Mouse (Mus musculus) CH12.LX (cell line): ENCODE measurements around the gene Lemd2. TPM values are rescaled to one million over a fixed set of nuclear protein-coding genes. Genes with fewer than 3 reads are reported as not detected.
A peak's percentile ranks its signal among the peaks of the same experiment; 100 is the strongest.

Experiments used
- DNase-seq: peaks from one replicate; pipeline ENCODE4 v3.0.0-alpha.2; 2013; ENCODE audit errors: extremely low read depth
- H3K27ac ChIP-seq: 2 replicates; pipeline ENCODE4 v1.5.1; 2012; ENCODE audit warnings: low read depth, mild to moderate bottlenecking, control low read depth, moderate library complexity; ENCODE audit not compliant: insufficient read depth
- H3K27me3 ChIP-seq: replicated peaks from 2 replicates; pipeline ENCODE3; 2012; ENCODE audit warnings: inconsistent platforms
- H3K36me3 ChIP-seq, 2 experiments: replicated peaks in 1 of 2; 2 replicates each; pipeline versions ENCODE3 to v1.6.1; 2012; ENCODE audit warnings: inconsistent platforms in 1 of 2, low read length in 1 of 2, mild to moderate bottlenecking in 1 of 2, mixed read lengths in 1 of 2, moderate library complexity in 1 of 2; ENCODE audit not compliant: control insufficient read depth in 1 of 2, insufficient read depth in 1 of 2
- H3K4me1 ChIP-seq, 2 experiments: 2 replicates each; pipeline ENCODE4 v1.6.1; 2012; ENCODE audit warnings: inconsistent platforms in 1 of 2, moderate library complexity in 1 of 2; ENCODE audit not compliant: insufficient read depth in 2 of 2, control insufficient read depth in 1 of 2
- H3K4me2 ChIP-seq: 2 replicates; pipeline ENCODE4 v1.6.1; 2012; ENCODE audit warnings: low read depth, mild to moderate bottlenecking, control low read depth; ENCODE audit not compliant: poor library complexity, insufficient read depth, severe bottlenecking
- H3K4me3 ChIP-seq, 3 experiments: fragments of 150-350 bp in 1 of 3; sonication (generic) in 1 of 3; replicated peaks in 1 of 3; 2 replicates each; pipeline versions ENCODE3 to v1.5.1; 2011 to 2012; ENCODE audit warnings: low read depth in 2 of 3, low read length in 2 of 3, mild to moderate bottlenecking in 2 of 3, moderate library complexity in 2 of 3, control low read depth in 1 of 3, improper control_type of control experiment in 1 of 3, inconsistent platforms in 1 of 3, mixed read lengths in 1 of 3; ENCODE audit not compliant: poor library complexity in 1 of 3
- H3K79me2 ChIP-seq: replicated peaks from 2 replicates; pipeline ENCODE4 v1.6.1; 2012; ENCODE audit warnings: mild to moderate bottlenecking, moderate library complexity; ENCODE audit not compliant: control insufficient read depth, poor library complexity, insufficient read depth, severe bottlenecking; ENCODE audit errors: extremely low read depth
- H3K9ac ChIP-seq: 2 replicates; pipeline ENCODE4 v1.6.1; 2012; ENCODE audit warnings: low read depth, mild to moderate bottlenecking, control low read depth, moderate library complexity; ENCODE audit not compliant: insufficient read depth
- H3K9me3 ChIP-seq: replicated peaks from 2 replicates; pipeline ENCODE3; 2012; ENCODE audit warnings: low read length, inconsistent platforms, mixed read lengths
- CTCF ChIP-seq, 2 experiments: IDR thresholded peaks in 1 of 2; conservative IDR thresholded peaks in 1 of 2; 2 replicates each; pipeline ENCODE4 v1.5.1; 2011 to 2012; ENCODE audit warnings: low read depth in 2 of 2, low read length in 2 of 2, improper control_type of control experiment in 1 of 2, inconsistent platforms in 1 of 2, mild to moderate bottlenecking in 1 of 2, moderate library complexity in 1 of 2
- E2F4 ChIP-seq: IDR thresholded peaks from 2 replicates; pipeline ENCODE4 v1.6.1; 2011; ENCODE audit warnings: low read depth, low read length, improper control_type of control experiment; ENCODE audit not compliant: insufficient replicate concordance
- ELF1 ChIP-seq: IDR thresholded peaks from 2 replicates; pipeline ENCODE4 v1.6.1; 2014; ENCODE audit warnings: low read depth, mild to moderate bottlenecking, inconsistent platforms, low read length, improper control_type of control experiment
- EP300 ChIP-seq: IDR thresholded peaks from 2 replicates; pipeline ENCODE4 v1.6.1; 2011; ENCODE audit warnings: low read length, improper control_type of control experiment
- GABPA ChIP-seq: IDR thresholded peaks from 2 replicates; pipeline ENCODE4 v1.6.1; 2012; ENCODE audit warnings: low read depth, low read length, improper control_type of control experiment, inconsistent platforms; ENCODE audit not compliant: insufficient replicate concordance
- HCFC1 ChIP-seq: IDR thresholded peaks from 2 replicates; pipeline ENCODE4 v1.6.1; 2012; ENCODE audit warnings: low read depth, mild to moderate bottlenecking, inconsistent platforms, low read length, improper control_type of control experiment
- JUND ChIP-seq: conservative IDR thresholded peaks from 2 replicates; pipeline ENCODE4 v1.6.1; 2011; ENCODE audit warnings: low read depth, low read length, improper control_type of control experiment
- MAFK ChIP-seq: IDR thresholded peaks from 2 replicates; pipeline ENCODE4 v1.6.1; 2011; ENCODE audit warnings: low read length, improper control_type of control experiment; ENCODE audit not compliant: insufficient replicate concordance
- MAX ChIP-seq: IDR thresholded peaks from 2 replicates; pipeline ENCODE4 v1.6.1; 2011; ENCODE audit warnings: low read length, improper control_type of control experiment
- MAZ ChIP-seq: IDR thresholded peaks from 2 replicates; pipeline ENCODE4 v1.6.1; 2012; ENCODE audit warnings: low read depth, mild to moderate bottlenecking, inconsistent platforms, low read length, improper control_type of control experiment, moderate library complexity
- MEF2A ChIP-seq: IDR thresholded peaks from 2 replicates; pipeline ENCODE4 v1.6.1; 2014; ENCODE audit warnings: low read depth, mild to moderate bottlenecking, inconsistent platforms, low read length, improper control_type of control experiment, borderline replicate concordance
- MXI1 ChIP-seq: IDR thresholded peaks from 2 replicates; pipeline ENCODE4 v1.6.1; 2011; ENCODE audit warnings: mild to moderate bottlenecking, low read depth, low read length, improper control_type of control experiment
- MYC ChIP-seq: IDR thresholded peaks from 2 replicates; pipeline ENCODE4 v1.6.1; 2011; ENCODE audit warnings: low read depth, mild to moderate bottlenecking, improper control_type of control experiment, low read length
- POLR2A ChIP-seq: IDR thresholded peaks from 2 replicates; pipeline ENCODE4 v1.6.1; 2011; ENCODE audit warnings: low read depth, mild to moderate bottlenecking, improper control_type of control experiment, low read length
- RCOR1 ChIP-seq: conservative IDR thresholded peaks from 2 replicates; pipeline ENCODE4 v1.6.1; 2012; ENCODE audit warnings: low read depth, mild to moderate bottlenecking, inconsistent platforms, low read length, improper control_type of control experiment
- SIN3A ChIP-seq: IDR thresholded peaks from 2 replicates; pipeline ENCODE4 v1.6.1; 2012; ENCODE audit warnings: low read length, improper control_type of control experiment, inconsistent platforms
- SMC3 ChIP-seq: IDR thresholded peaks from 2 replicates; pipeline ENCODE4 v1.6.1; 2011; ENCODE audit warnings: low read depth, low read length, improper control_type of control experiment
- TBP ChIP-seq: conservative IDR thresholded peaks from 2 replicates; pipeline ENCODE4 v1.6.1; 2011; ENCODE audit warnings: low read depth, low read length, improper control_type of control experiment
- USF1 ChIP-seq: IDR thresholded peaks from 2 replicates; pipeline ENCODE4 v1.6.1; 2014; ENCODE audit warnings: low read depth, mild to moderate bottlenecking, inconsistent platforms, low read length, improper control_type of control experiment
- USF2 ChIP-seq: conservative IDR thresholded peaks from 2 replicates; pipeline ENCODE4 v1.6.1; 2011; ENCODE audit warnings: low read depth, low read length, improper control_type of control experiment
- ZC3H11A ChIP-seq: IDR thresholded peaks from 2 replicates; pipeline ENCODE4 v1.6.1; 2012; ENCODE audit warnings: low read depth, mild to moderate bottlenecking, inconsistent platforms, low read length, improper control_type of control experiment
- ZNF384 ChIP-seq: IDR thresholded peaks from 2 replicates; pipeline ENCODE4 v1.6.1; 2012; ENCODE audit warnings: low read depth, low read length, improper control_type of control experiment, inconsistent platforms
- dilution Hi-C: fragments of 300-500 bp; cut with MboI; formaldehyde crosslinking; loops from 2 replicates; pipeline ENCODE4 v1.14.3; 2020; ENCODE audit warnings: low sequenced_read_pairs; ENCODE audit not compliant: extremely low pct_unique_long_range_greater_than_20kb, extremely low pct_ligation_motif_present
- in situ Hi-C: fragments of 300-500 bp; cut with MboI; formaldehyde crosslinking; loops from 3 replicates; pipeline ENCODE4 v1.14.3; 2019; ENCODE audit warnings: low sequenced_read_pairs, low pct_ligation_motif_present, low pct_unique_long_range_greater_than_20kb, mixed read lengths
- polyA plus RNA-seq: library from polyadenylated mRNA; unstranded; fragments of >175 nt; gene quantifications from 2 replicates; pipeline ENCODE4 v1.2.1, GENCODE M21; 2012; ENCODE audit warnings: low read depth; ENCODE audit not compliant: insufficient read length
- total RNA-seq, 2 experiments: library from RNA; depleted of rRNA; stranded (reverse); fragments of 300-350 nt in 1 of 2; fragments of >200 nt in 1 of 2; gene quantifications; 2 replicates each; pipeline ENCODE4 v1.2.3; 2012 to 2014

The Lemd2 gene
- total and polyA plus RNA-seq, 3 experiments: 15.1 to 28.8 (median 18.4) TPM

DNA sequence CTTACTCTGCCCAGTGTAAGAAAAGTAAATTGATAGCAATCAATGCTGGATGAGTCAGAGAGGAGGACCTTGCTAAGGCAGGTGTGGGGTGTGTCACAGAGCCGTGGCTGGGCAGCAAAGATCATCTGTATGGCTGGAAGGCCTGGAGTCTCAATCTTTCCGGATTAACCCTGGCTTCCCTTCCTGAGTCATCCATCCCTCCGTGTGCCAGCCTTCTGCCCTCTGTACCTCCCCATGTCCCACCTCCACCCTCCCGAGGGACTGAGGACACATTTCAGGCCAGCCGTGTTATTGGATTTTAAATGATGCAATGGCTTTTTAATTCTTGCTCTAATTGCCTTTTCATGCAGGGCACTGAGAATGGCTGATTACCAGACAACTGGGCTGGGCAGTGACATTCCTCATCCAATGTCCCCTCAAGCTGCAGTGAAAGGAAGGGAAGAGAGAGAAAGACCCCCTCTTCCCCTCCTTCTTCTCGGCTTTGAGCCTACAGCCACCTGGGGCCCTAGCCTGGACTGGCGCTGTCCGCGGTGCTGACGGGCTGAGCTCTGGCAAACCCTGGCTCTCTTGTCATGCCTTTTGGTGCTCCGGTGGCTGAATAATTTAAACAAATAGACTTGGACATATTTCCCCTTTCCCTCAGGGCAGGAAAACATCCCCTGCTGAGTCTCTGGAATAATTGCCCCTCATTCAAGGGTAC, 24.1 kb upstream of the Lemd2 start:
- Histone ChIP-seq H3K79me2 (no peaks in the 10 kb centered on the region), H3K4me3 (no peak overlapping the region), H3K36me3 (no peaks in the 10 kb centered on the region), H3K4me1 (no peaks in the 10 kb centered on the region), H3K9me3 (peaks cover 6% of the 10 kb centered on the region), H3K9ac (no peak overlapping the region), H3K27ac (no peak overlapping the region), H3K27me3 (peaks cover 78% of the 10 kb centered on the region), H3K4me2 (no peak overlapping the region)
- dilution Hi-C loops (no loop called here), in situ Hi-C loops (no loop called here)
- peak; percentile 33 for DNase-seq
- no peak for TF ChIP-seq SIN3A
- TF ChIP-seq SMC3: 0 out of 2 replicates have a peak, but pooled peaks have one; percentile 10

DNA sequence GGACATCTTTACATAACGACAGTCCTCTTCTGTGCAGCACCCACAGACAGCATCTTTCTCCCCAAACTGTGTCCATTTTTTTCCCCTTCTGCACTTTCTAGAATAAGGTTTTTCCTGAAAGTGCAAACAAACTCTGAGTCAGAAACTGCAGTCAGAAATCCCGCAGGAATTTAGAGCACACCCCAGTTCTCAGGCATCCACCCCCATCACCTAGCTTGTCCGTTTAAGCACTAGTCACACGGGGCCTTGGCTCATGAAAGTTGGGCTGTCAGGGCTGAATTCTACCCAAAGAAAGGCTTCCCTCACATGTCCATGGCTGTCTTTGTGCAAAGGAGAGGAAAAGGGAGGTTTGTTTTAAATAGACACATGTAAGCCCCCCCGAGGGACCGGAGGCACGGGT, 23.0 kb upstream of the Lemd2 start:
- Histone ChIP-seq H3K4me1 (no peaks in the 10 kb centered on the region), H3K79me2 (no peaks in the 10 kb centered on the region), H3K9ac (no peak overlapping the region), H3K9me3 (peaks cover 10% of the 10 kb centered on the region), H3K4me2 (no peak overlapping the region), H3K27me3 (peaks cover 68% of the 10 kb centered on the region), H3K4me3 (no peak overlapping the region), H3K27ac (no peak overlapping the region), H3K36me3 (no peaks in the 10 kb centered on the region)
- in situ Hi-C loops (no loop called here), dilution Hi-C loops (no loop called here)
- no peak for DNase-seq
- TF ChIP-seq E2F4 (no peak), RCOR1 (no peak), ELF1 (no peak), MAZ (no peak), ZC3H11A (no peak), MYC (no peak), HCFC1 (no peak), MAFK (no peak)

DNA sequence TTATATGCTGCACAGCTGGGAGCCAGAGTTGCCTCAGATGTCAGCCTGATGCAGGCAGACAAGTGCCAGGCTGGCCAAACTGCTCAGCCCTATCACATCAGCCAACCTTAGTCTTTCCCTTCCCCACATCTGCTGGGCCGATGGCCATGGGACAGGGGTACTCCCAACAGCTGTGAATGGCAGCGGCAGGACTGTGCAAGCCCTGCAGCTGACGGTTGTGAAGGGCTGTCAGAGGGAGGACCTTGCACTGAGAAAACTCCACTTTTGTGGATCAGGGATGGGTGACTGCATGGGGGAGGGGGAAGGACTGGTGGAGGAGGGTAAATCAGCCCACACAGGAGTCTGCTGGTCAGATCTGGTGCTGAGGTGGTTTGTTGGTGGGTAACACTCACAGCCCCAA, 22.4 kb upstream of the Lemd2 start:
- H3K27me3 ChIP-seq: peaks cover 68% of the 10 kb centered on the region

More for the DNA sequence above, 22.4 kb upstream of the Lemd2 start:
- no peaks in the 10 kb centered on the region for H3K36me3 ChIP-seq
- H3K4me1 ChIP-seq: no peaks in the 10 kb centered on the region
- in situ Hi-C loops: no loop called here
- DNase-seq: no peak
- H3K4me3 ChIP-seq: no peak overlapping the region
- H3K9ac ChIP-seq: no peak overlapping the region
- no peak for TF ChIP-seq USF1
- TF ChIP-seq TBP: no peak
- no peak for TF ChIP-seq HCFC1
- TF ChIP-seq EP300: no peak
- TF ChIP-seq GABPA: no peak
- no peak for TF ChIP-seq ZC3H11A
- no peak for TF ChIP-seq MYC
- TF ChIP-seq MEF2A: no peak
- no peak for TF ChIP-seq ZNF384
- no peak for TF ChIP-seq MAFK
- TF ChIP-seq MAX: no peak
- TF ChIP-seq JUND: no peak
- no peak for TF ChIP-seq USF2
- TF ChIP-seq POLR2A: no peak
- TF ChIP-seq CTCF (conservative IDR thresholded peaks at IDR 0.05 in 1 of 2, IDR thresholded peaks at IDR 0.05 in 1 of 2; ENCODE audit: low read depth in 2 of 2, low read length in 2 of 2): no peak
- TF ChIP-seq MXI1: no peak
- H3K4me2 ChIP-seq: no peak overlapping the region
- peaks cover 16% of the 10 kb centered on the region for H3K9me3 ChIP-seq
- no peaks in the 10 kb centered on the region for H3K79me2 ChIP-seq
- dilution Hi-C loops: no loop called here
- H3K27ac ChIP-seq: no peak overlapping the region
